Mouse (Mus musculus) lung, adult 10 weeks (tissue): ENCODE data around the gene Zfp947. TPM values are rescaled to one million over a fixed set of nuclear protein-coding genes. Genes with fewer than 3 reads are reported as not detected.

Experiments
- polyA plus RNA-seq: library from polyadenylated mRNA; stranded (reverse); fragments of 350-450 nt; fragmentation: Illumina TruSeq; extraction: RNeasy Lipid Tissue Mini Kit (QIAGEN cat#74804); gene quantifications from one replicate; pipeline ENCODE4 v1.2.3, GENCODE M21; 2014; ENCODE audit warnings: low read depth, low replicate concordance; ENCODE audit not compliant: insufficient read depth

The Zfp947 gene
- polyA plus RNA-seq = 0.86 TPM

DNA sequence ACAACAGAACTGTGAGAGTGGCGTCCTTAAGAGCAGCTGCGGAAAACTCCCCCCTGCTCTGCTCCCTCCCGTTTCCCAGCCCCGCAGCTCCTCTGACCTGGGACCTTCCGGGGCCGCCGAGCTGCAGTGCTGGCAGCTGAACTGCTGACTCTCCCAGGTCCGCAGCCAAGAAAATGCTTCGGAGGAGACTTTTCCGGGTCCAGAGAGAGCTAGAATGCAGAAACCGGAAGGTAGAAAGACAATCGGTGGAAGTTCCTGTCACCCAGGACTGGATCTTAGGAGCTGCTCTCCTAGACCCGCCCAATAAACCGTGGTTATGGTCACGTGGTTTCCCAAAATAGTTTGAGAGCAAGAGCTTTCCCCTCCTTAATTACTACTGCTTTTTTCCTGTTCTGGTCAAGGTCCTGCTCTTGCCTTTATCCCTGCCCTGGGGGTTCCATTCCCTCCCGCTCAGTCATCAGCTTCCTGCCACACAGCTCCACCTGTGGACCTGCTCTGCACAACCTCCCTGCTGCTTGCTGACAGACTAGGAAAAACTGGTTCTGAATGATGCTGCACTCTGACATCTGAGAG, at the start of gene Zfp947:
Zfp947 (minus strand) TSS at position 469 of the 573 bp plus-strand sequence.

Other genes with a start within 250 kb of the Zfp947 start
- 5.5 TPM for gene Zfp942, start 203.7 kb downstream of the Zfp947 start, polyA plus RNA-seq
- 10.0 TPM for gene Zfp943, start 203.6 kb downstream of the Zfp947 start, polyA plus RNA-seq
- gene Zfp994, start 59.4 kb upstream of the Zfp947 start, polyA plus RNA-seq = 2.0 TPM
- gene CT030661.1, start 148.6 kb upstream of the Zfp947 start, polyA plus RNA-seq = 5.0 TPM
- 5.5 TPM for gene Zfp944, start 195.2 kb upstream of the Zfp947 start, polyA plus RNA-seq
- 6.5 TPM for gene Zfp758, start 195.3 kb upstream of the Zfp947 start, polyA plus RNA-seq